8 mouse cellular contexts compared by ENCODE assay signal in genomic region chr16:23980201-23980870, GRCm38 (mm10). TPM values are rescaled to one million over a fixed set of nuclear protein-coding genes. Genes with fewer than 3 reads are reported as not detected.
A peak's percentile ranks its signal among the peaks of the same experiment; 100 is the strongest.
DNase-seq lines count a peak whose midpoint lies in the region; ATAC-seq and TF ChIP-seq lines count a peak whose summit lies in the region.
"Had no signal": no experiment of that assay in that cellular context is flagged by ENCODE, and none has a peak within 500 bp of the region (broad histone marks: within the 10 kb centered on the region; RNA-seq: fewer than 3 reads in every experiment).

No protein-coding gene starts in this region.

- peak; percentile 15 for DNase-seq in ZHBTc4 (ENCODE audit: low read depth, low spot score)
- no peak for DNase-seq in right cerebral cortex, postnatal 4 days
- no peak for DNase-seq in spleen, adult 18-20 months
- DNase-seq in urinary bladder, postnatal 4 days (ENCODE audit: low spot score in 2 of 2) = no peak

- H3K4me1 ChIP-seq in E14TG2a.4 (replicated peaks; ENCODE audit: low read depth, low read length) = peaks cover 50% of the 10 kb centered on the region
- peaks cover 36% of the 10 kb centered on the region for H3K4me1 ChIP-seq in heart, embryonic 15.5 days (replicated peaks)
- H3K4me1 ChIP-seq in liver, embryonic 15.5 days (replicated peaks) = peaks cover 22% of the 10 kb centered on the region

- no peak for TF ChIP-seq CTCF in E14TG2a.4 (conservative IDR thresholded peaks at IDR 0.05; ENCODE audit: low read length)

- no peaks in the 10 kb centered on the region for H3K9me3 ChIP-seq in E14TG2a.4 (ENCODE audit: low read length)
- no peaks in the 10 kb centered on the region for H3K9me3 ChIP-seq in heart, embryonic 15.5 days (replicated peaks)
- no peaks in the 10 kb centered on the region for H3K9me3 ChIP-seq in liver, embryonic 15.5 days (replicated peaks)

- peak overlapping the region; percentile 93 for H3K4me2 ChIP-seq in heart, embryonic 15.5 days
- peak overlapping the region; percentile 65 for H3K4me2 ChIP-seq in liver, embryonic 15.5 days

- H3K9ac ChIP-seq in heart, embryonic 15.5 days = peak overlapping the region; percentile 59
- no peak overlapping the region for H3K9ac ChIP-seq in liver, embryonic 15.5 days

- 23% methylated on average over 11 of the region's 11 CpGs for WGBS in heart, embryonic 15.5 days
- WGBS in liver, embryonic 15.5 days (ENCODE audit: insufficient replicate concordance) = 9% methylated on average over 11 of the region's 11 CpGs

- no peak overlapping the region for H3K27ac ChIP-seq in heart, embryonic 15.5 days
- H3K27ac ChIP-seq in liver, embryonic 15.5 days (replicated peaks) = no peak overlapping the region

- H3K4me3 ChIP-seq in E14TG2a.4 (replicated peaks; ENCODE audit: low read length) = peak overlapping the region; percentile 60
- peak overlapping the region; percentile 53 for H3K4me3 ChIP-seq in heart, embryonic 15.5 days
- H3K4me3 ChIP-seq in liver, embryonic 15.5 days (replicated peaks) = peak overlapping the region; percentile 40; the same call in 1 of the 2 replicates

- ATAC-seq in heart, embryonic 15.5 days (replicated peaks; ENCODE audit: insufficient number of reproducible peaks, insufficient read depth, low FRiP score, low read depth) = no peak
- no peak for ATAC-seq in liver, embryonic 15.5 days (ENCODE audit: insufficient read depth)

- H3K36me3 ChIP-seq in E14TG2a.4 (ENCODE audit: insufficient read depth, low read length) = no peaks in the 10 kb centered on the region
- no peaks in the 10 kb centered on the region for H3K36me3 ChIP-seq in heart, embryonic 15.5 days
- no peaks in the 10 kb centered on the region for H3K36me3 ChIP-seq in liver, embryonic 15.5 days (replicated peaks)

- H3K27me3 ChIP-seq in E14TG2a.4 (ENCODE audit: insufficient read depth, low read length) = peaks cover 53% of the 10 kb centered on the region
- peaks cover 9% of the 10 kb centered on the region; the same call in 1 of the 2 replicates for H3K27me3 ChIP-seq in heart, embryonic 15.5 days
- H3K27me3 ChIP-seq in liver, embryonic 15.5 days = peaks cover 67% of the 10 kb centered on the region

RNA-seq across cellular contexts. Expression of gene Gm37419, which starts 7.9 kb away (rescaled TPM):
- not detected in 2 replicates for polyA plus RNA-seq in heart, embryonic 15.5 days (2015; fragmentation: Nextera tagmentation; extraction: Ambion mirVana)
- not detected in 2 replicates for polyA plus RNA-seq in liver, embryonic 15.5 days (2015; fragmentation: Nextera tagmentation; extraction: Ambion mirVana)
- polyA plus RNA-seq: gonadal fat pad, adult 2 months had no signal

RNA-seq across cellular contexts. Expression of gene Bcl6, which starts 8.3 kb away (rescaled TPM):
- 0.66 and 0.82 TPM in 2 replicates for polyA plus RNA-seq in heart, embryonic 15.5 days (2015; fragmentation: Nextera tagmentation; extraction: Ambion mirVana)
- 0.25 and 0.33 TPM in 2 replicates for polyA plus RNA-seq in liver, embryonic 15.5 days (2015; fragmentation: Nextera tagmentation; extraction: Ambion mirVana)

RNA-seq across cellular contexts. Expression of gene Rtp2, which starts 48.1 kb away (rescaled TPM):
- polyA plus RNA-seq in heart, embryonic 15.5 days (2015; fragmentation: Nextera tagmentation; extraction: Ambion mirVana) = not detected in 2 replicates
- polyA plus RNA-seq in liver, embryonic 15.5 days (2015; fragmentation: Nextera tagmentation; extraction: Ambion mirVana) = not detected in 2 replicates
- polyA plus RNA-seq: gonadal fat pad, adult 2 months had no signal
